Mouse (Mus musculus): ENCODE results near the gene Cblc.

- TF ChIP-seq CTCF (IDR thresholded peaks at IDR 0.05; ENCODE audit: low read depth) (no peak), EP300 (optimal IDR thresholded peaks at IDR 0.05) (no peak)
These were observed 22.3 kb upstream of the Cblc start for GRCm38 (mm10) chr7:19818875-19819274.

Data from stomach, postnatal 0 days (tissue).